Mouse (Mus musculus) spleen, postnatal 4 days (tissue): ENCODE data around the gene C9orf72.
A peak's percentile ranks its signal among the peaks of the same experiment; 100 is the strongest.
"Not testable (repeated sequence)": the region's sequence is repeated elsewhere in the genome, so short reads cannot be mapped to it uniquely, and the experiment has no call there.

ENCODE experiments used
- DNase-seq, 2 experiments: peaks; one replicate each; pipeline ENCODE4 v3.0.0; 2022; ENCODE audit warnings: low spot score in 2 of 2

C9orf72 gene

GRCm38 (mm10) chr4:35225734-35226495, at the start of gene C9orf72:
TSS of gene C9orf72 (minus strand) at chr4:35226175.
- peak; percentile 89 to 95 for DNase-seq

- DNase-seq, result no peak
Measured at GRCm38 (mm10) chr4:35259006-35259405, 33.0 kb upstream of the C9orf72 start.

- DNase-seq, result no peak
Measured at GRCm38 (mm10) chr4:35244023-35244422, 18.0 kb upstream of the C9orf72 start.

GRCm38 (mm10) chr4:35241735-35242134, 15.8 kb upstream of the C9orf72 start:
- DNase-seq, result no peak

- DNase-seq, result no peak
Measured at GRCm38 (mm10) chr4:35238696-35239095, 12.7 kb upstream of the C9orf72 start.

- not testable (repeated sequence) for DNase-seq
Measured at GRCm38 (mm10) chr4:35238240-35238639, 12.3 kb upstream of the C9orf72 start.

- DNase-seq, result no peak
Measured at GRCm38 (mm10) chr4:35236313-35236712, 10.3 kb upstream of the C9orf72 start.

- DNase-seq, result no peak
Measured at GRCm38 (mm10) chr4:35228260-35228659, 2.3 kb upstream of the C9orf72 start.

- no peak for DNase-seq
Measured at GRCm38 (mm10) chr4:35226496-35226992, 569 bp upstream of the C9orf72 start.

GRCm38 (mm10) chr4:35225141-35225733, 738 bp downstream of the C9orf72 start:
- DNase-seq, result no peak

GRCm38 (mm10) chr4:35224101-35224500, 1.9 kb downstream of the C9orf72 start:
- no peak for DNase-seq

- DNase-seq, result no peak
Measured at GRCm38 (mm10) chr4:35223376-35223988, 2.5 kb downstream of the C9orf72 start.

- DNase-seq, result no peak
Measured at GRCm38 (mm10) chr4:35221903-35222302, 4.1 kb downstream of the C9orf72 start.

GRCm38 (mm10) chr4:35221131-35221530, 4.8 kb downstream of the C9orf72 start:
- no peak for DNase-seq

GRCm38 (mm10) chr4:35220108-35220731, 5.8 kb downstream of the C9orf72 start:
- DNase-seq, result no peak

- DNase-seq, result no peak
Measured at GRCm38 (mm10) chr4:35204659-35205058, 21.3 kb downstream of the C9orf72 start.

- no peak for DNase-seq
Measured at GRCm38 (mm10) chr4:35203724-35204123, 22.3 kb downstream of the C9orf72 start.

GRCm38 (mm10) chr4:35201700-35202099, 24.3 kb downstream of the C9orf72 start:
- DNase-seq, result no peak

- no peak for DNase-seq
Measured at GRCm38 (mm10) chr4:35192725-35193124, 33.2 kb downstream of the C9orf72 start.

GRCm38 (mm10) chr4:35189794-35190193, 36.2 kb downstream of the C9orf72 start:
- no peak for DNase-seq

- no peak for DNase-seq
Measured at GRCm38 (mm10) chr4:35187617-35188326, 38.2 kb downstream of the C9orf72 start.
